Mouse (Mus musculus) olfactory bulb, adult 2 months (tissue): ENCODE measurements at regions not wholly inside any gene's neighbourhood (a gene's known extent, or its start where the extent isn't known, plus 50 kb on each side); places are given as distances from the start of the nearest gene placed in this dataset.

ENCODE experiments used
- CTCF ChIP-seq: fragments of 200-500 bp; IDR thresholded peaks from 2 replicates; pipeline ENCODE4 v1.5.1; 2012; ENCODE audit warnings: low read depth, mild to moderate bottlenecking, low read length, moderate library complexity; ENCODE audit not compliant: insufficient read depth
- POLR2A ChIP-seq: fragments of 200-500 bp; IDR thresholded peaks from 2 replicates; pipeline ENCODE4 v1.6.1; 2012; ENCODE audit warnings: mild to moderate bottlenecking, low read depth, low read length, moderate library complexity; ENCODE audit not compliant: insufficient read depth

DNA sequence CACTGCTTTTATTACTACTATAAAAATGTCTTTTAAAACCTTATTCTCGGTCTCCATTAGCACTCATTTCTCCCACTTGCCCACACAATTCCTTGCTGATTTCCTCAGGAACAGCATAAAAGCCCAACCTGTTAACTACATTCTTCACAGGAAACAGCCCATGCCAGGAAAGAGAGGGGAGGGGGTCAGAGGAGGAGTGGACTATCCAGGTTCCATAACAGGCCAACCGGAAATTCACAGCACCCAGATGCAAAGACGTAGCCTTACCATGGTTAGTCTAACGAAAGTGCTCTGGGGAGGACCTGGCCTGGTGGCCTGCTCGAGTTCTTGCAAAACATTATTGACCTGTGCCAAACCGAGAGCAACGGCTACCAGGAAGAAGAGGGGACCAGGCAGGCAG, 94.3 kb downstream of the Zfp706 start:
- TF ChIP-seq CTCF: no peak
- no peak for TF ChIP-seq POLR2A
